Mouse (Mus musculus) thymus, postnatal 25 days (tissue): ENCODE results near the gene Clstn3.
"Not testable (repeated sequence)": the region's sequence is repeated elsewhere in the genome, so short reads cannot be mapped to it uniquely, and the experiment has no call there.

Experiments
- DNase-seq: peaks from one replicate; pipeline ENCODE4 v3.0.0; 2022

The Clstn3 gene

DNA sequence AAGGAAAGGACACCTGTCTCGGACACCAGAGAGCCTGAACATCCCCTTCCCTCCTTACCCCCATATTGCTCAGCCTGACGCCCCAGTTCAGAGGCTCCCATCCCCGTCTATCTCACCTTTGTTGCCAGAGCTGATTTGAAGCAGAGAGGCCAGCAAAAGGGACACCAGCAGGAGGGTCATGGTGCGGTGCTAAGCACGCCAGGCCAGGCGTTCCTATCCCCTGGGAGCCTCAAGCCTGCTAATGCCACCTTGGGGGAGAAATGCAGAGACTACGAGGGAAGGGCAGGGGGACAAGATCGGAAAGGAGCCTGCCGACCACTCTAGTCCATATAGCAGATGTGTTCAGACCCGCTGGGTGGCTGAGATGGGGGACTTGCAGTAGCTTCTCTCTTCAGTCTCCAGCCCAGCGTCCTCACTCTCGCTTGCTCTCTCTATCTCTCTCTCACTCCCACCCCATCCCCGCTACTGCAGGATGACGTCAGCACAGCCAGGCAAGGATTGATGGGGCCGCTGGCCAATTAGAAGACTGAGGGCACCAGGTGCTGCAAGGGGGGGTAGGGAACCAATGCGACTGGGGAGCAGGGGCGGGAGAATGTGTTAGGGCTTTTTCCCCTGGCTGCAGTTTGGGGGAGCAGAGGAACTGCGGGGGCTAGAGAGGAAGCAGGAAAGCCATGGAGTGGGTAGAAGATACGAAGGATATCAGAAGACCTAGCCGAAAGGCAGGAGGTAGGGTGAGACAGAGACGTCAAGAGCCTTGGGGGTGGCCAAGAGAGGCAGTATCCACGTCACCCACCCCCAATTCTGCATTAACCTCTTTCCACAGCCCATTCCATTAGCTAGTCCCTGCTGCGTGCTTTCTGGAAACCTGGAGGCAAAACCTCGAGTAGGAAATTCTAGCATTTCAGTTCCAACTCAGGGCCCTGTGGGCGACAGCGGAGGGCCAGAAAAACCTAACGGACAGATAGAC is at the start of gene Clstn3:
Gene Clstn3, minus strand, starts transcription at position 490 of the 967 bp plus-strand sequence.
- peak; percentile 89 for DNase-seq

DNA sequence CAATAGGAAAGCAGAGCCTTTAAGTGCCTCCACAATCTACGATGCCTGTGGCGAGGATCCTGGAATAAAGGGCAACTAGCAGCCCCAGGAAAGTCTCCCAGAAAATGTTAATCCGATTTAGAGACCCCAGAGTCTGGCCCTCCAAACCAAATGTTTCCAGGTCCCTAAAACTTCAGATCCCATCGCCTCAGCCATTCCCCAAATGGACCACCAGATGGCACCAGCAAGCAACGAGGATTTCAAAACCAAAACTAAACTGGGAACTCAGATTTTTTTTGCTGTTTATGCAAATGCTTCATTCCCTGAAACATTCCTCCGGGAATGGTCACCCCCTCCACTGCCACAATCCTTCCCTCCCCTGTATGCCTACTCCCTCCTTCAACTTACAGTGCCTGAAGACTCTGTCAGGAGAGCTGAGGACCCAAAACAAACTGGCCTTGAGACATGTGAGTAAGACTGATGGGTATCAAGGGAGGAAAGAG is 47.8 kb upstream of the Clstn3 start, which contains the start of gene C1ra:
Gene C1ra, plus strand, starts transcription at position 51 of the 482 bp plus-strand sequence.
- DNase-seq: peak; percentile 43

DNA sequence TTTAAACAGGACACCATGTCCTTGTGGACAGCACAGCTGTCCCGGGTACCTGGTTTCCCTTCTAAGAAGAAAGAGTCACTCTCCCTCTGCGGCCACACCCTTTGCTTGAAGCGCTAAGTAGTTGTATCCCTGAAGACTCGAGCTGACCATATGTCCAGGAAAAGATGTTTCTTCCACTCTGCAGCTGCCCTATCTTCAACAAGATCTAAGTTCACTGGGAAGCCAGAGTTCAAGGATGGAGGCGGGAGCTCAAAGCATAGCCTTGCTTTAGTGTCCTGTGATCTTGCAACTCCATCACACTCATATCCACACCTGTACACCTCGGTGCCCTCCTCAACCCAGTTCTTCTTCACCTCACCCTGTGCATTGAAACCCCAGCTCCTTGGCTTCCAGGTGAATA is 47.3 kb upstream of the Clstn3 start:
- DNase-seq: no peak

DNA sequence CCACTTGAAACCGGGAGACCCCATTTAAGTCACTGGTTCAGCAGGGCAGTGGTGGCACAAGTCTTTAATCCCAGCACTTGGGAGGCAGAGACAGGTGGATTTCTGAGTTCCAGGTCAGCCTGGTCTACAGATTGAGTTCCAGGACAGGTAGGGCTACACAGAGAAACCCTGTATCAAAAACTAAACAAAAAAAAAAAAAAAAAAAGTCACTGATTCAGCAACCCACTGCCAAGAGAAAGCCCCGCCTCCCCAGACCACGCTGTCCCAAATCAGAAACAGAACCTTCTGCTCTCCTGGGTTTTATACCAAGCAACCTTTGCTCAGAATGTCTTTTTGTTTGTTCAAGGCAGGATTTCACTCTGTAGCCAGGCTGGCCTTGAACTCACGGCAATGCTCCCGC is 44.6 kb upstream of the Clstn3 start:
- DNase-seq: not testable (repeated sequence)

- DNase-seq: no peak
These were observed 43.7 kb upstream of the Clstn3 start for GRCm38 (mm10) chr6:124508292-124508691.

DNA sequence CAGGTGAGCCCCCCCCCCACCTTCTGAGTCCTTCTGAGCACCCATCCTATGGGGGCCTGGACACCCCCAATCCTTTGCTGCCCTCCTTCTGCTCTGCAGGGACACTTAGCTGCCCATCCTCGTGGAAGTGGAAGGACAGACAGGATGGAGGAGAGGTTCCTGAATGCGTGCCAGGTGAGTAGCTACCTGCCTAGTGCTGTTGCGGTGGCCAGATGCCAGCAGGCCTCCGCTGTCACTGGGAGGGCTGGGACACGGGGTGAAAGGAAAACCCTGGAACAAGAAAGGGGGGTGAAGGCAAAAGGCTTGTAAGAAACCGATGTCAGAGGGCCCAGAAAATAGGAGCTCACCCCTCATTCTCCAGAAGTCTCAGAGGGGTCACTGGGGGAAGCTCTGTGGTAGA is 42.4 kb upstream of the Clstn3 start:
- no peak for DNase-seq

- DNase-seq: no peak
These were observed 40.4 kb upstream of the Clstn3 start for GRCm38 (mm10) chr6:124505028-124505427.

DNA sequence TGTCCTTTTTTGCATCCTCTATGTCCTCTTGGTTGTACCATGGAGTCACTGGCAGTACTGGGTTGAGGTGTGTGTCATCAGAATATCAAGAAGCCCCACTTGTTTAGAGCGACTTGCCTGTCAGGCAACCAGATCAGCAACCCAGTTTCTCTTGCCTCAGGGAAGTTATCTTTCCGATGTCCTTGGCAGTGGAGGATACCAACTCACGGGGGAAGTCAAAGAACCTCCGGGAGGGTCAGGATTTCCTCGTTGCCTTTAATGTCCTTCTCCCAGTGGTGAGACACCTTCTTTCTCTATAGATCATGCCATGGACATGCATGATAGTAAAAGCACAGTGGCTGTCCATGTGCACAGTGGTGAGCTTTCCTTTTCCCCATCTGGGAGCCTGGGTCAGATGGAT is 37.4 kb upstream of the Clstn3 start:
- no peak for DNase-seq

GRCm38 (mm10) chr6:124501473-124501872 is 36.9 kb upstream of the Clstn3 start:
- DNase-seq: no peak

DNA sequence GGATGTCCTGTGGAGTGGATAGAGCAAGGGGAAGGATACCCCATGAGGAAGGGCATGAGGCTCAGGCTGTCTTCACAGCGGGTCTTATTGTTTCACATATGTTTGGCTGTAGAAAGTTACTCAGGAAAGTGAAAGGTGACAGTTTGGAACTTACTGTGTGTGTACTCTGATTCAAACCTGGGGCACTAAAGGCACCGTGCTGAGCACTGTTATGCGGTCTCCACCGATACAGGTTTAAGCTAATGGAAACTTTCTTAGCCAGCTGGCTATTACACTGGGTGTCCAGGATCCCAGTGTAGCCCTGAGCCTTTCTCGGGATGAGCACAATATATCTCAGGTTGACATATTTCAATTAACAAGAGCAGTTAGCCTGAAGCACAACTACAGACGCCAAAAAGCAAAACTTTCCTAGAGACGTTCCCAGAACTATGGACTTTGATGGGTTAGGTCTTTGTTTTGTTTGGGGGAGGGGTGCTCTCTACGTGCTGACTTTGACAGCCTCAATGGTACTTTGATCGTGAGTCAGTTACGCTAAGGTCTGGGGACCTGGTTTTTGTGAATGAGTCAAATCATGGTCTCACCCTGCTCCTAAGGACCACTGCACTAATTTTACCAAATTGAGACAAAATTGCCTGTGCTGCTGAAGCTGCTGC is 35.4 kb upstream of the Clstn3 start:
- no peak for DNase-seq

DNA sequence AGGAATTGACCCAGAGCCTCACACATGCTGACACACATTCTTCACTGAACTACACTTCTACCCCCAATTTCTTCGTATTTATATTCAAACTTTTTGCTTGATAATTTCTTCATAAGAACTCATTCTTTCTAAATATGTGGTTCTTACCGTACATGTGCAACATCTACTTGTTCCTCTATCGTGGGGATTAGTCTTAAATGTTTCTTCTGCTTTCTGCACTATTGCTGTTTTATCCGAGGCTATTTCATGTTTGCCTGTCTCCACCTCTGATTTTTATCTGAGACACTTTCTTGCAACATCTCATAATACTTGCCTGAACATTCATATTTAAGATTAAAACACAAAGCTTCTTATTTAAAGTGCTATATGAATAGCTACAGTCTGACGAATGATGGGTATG is 31.5 kb upstream of the Clstn3 start:
- DNase-seq: no peak

DNA sequence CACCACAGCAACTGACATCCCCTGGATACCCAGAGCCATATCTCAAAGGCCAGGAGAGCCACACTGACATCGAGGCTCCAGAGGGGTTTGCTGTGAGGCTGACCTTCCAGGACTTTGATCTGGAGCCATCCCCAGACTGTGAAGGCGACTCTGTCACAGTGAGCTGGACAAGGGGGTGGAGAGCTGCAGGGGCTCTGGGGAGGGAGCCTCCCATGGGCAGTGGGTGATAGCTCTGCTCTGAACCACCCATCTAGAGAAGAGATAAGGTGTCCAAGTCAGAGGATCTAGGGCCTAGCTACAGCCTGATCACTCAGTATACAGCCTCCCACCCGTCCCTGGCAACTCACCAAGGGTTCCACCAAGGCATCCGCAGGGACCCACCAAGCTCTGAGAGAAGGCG is 29.3 kb upstream of the Clstn3 start:
- no peak for DNase-seq

GRCm38 (mm10) chr6:124492842-124493561 is 28.4 kb upstream of the Clstn3 start, which contains the start of gene C1rl:
C1rl (plus strand) TSS chr6:124493113.
- DNase-seq: peak; percentile 61

DNA sequence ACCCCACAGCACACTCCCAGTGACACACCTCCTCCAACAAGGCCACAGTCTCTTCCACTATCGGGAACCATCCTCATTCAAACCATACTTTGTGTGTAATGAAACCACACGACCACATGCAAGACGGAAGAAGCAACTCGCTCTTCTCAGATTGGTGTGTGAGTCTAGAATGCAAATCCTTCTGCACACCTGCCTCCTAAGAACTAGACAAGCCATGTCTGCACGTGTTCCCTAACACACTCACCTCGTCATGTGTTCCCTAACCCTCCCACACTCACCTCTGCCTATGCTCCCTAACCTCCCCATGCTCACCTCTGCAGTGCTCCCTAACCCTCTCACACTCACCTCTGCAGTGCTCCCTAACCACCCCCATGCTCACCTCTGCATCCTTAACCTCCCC is 26.8 kb upstream of the Clstn3 start:
- DNase-seq: no peak

GRCm38 (mm10) chr6:124488952-124489351 is 24.4 kb upstream of the Clstn3 start:
- DNase-seq: no peak

DNA sequence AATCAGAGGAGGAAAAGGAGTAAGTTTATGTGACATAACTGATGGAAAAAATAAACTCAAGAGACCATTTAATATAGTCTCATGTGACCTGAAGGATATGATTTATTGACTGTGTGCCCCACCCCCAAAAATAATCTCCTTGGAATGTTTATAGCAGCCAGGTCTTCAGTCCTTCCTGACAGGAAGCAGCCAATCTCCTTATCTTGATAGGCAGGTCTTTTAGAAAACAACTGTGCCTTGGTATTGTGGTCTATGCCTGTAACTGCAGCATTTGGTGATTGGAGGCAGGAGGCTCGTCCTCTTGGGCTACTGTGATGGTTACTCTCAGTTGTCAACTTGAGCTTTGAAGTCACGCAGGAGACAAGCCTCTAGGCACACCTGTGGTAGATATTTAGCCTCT is 22.9 kb upstream of the Clstn3 start:
- no peak for DNase-seq

- DNase-seq: no peak
These were observed 21.0 kb upstream of the Clstn3 start for GRCm38 (mm10) chr6:124485414-124486144.

GRCm38 (mm10) chr6:124484851-124485250 is 20.3 kb upstream of the Clstn3 start:
- DNase-seq: no peak

- DNase-seq: not testable (repeated sequence)
These were observed 19.2 kb upstream of the Clstn3 start for GRCm38 (mm10) chr6:124483831-124484230.

- DNase-seq: peak; percentile 49
These were observed 17.0 kb upstream of the Clstn3 start for GRCm38 (mm10) chr6:124481571-124481970.

GRCm38 (mm10) chr6:124480295-124480694 is 15.7 kb upstream of the Clstn3 start:
- no peak for DNase-seq

- DNase-seq: no peak
These were observed 15.0 kb upstream of the Clstn3 start for GRCm38 (mm10) chr6:124479573-124479930.
